Mouse (Mus musculus): ENCODE results near the gene Gsap. TPM values are rescaled to one million over a fixed set of nuclear protein-coding genes. Genes with fewer than 3 reads are reported as not detected.

Gsap gene
- polyA plus RNA-seq, 1 experiment from 2014 or later = 1.7 TPM

GRCm38 (mm10) chr5:21213801-21214200 lies 27.7 kb downstream of the Gsap start:
- Histone ChIP-seq H3K4me1 (ENCODE audit: control insufficient read depth, insufficient read depth, low read length) (no peaks in the 10 kb centered on the region), H3K36me3 (replicated peaks; ENCODE audit: control insufficient read depth, insufficient read depth, low read depth, low read length) (no peaks in the 10 kb centered on the region), H3K4me2 (ENCODE audit: low read depth, low read length) (no peak overlapping the region), H3K27me3 (ENCODE audit: control insufficient read depth, insufficient read depth, low read length) (no peaks in the 10 kb centered on the region), H3K27ac (replicated peaks; ENCODE audit: low read depth, low read length) (no peak overlapping the region), H3K9me3 (replicated peaks; ENCODE audit: control insufficient read depth, low read length) (no peaks in the 10 kb centered on the region), H3K9ac (replicated peaks; ENCODE audit: low read length) (no peak overlapping the region), H3K4me3 (ENCODE audit: low read depth, low read length) (no peak overlapping the region)
- 81% methylated on average over 5 of the region's 5 CpGs for WGBS
- ATAC-seq (replicated peaks; ENCODE audit: insufficient number of reproducible peaks, low FRiP score, low TSS enrichment, low read depth) (no peak), DNase-seq (ENCODE audit: low spot score) (no peak)

- no peak overlapping the region for H3K4me3 ChIP-seq (ENCODE audit: low read depth, low read length)
- no peak overlapping the region for H3K9ac ChIP-seq (replicated peaks; ENCODE audit: low read length)
- H3K4me1 ChIP-seq (ENCODE audit: control insufficient read depth, insufficient read depth, low read length) = no peaks in the 10 kb centered on the region
- H3K27me3 ChIP-seq (ENCODE audit: control insufficient read depth, insufficient read depth, low read length) = no peaks in the 10 kb centered on the region
- no peak overlapping the region for H3K4me2 ChIP-seq (ENCODE audit: low read depth, low read length)
- no peak overlapping the region for H3K27ac ChIP-seq (replicated peaks; ENCODE audit: low read depth, low read length)
- DNase-seq (ENCODE audit: low spot score) = no peak
- H3K36me3 ChIP-seq (replicated peaks; ENCODE audit: control insufficient read depth, insufficient read depth, low read depth, low read length) = no peaks in the 10 kb centered on the region
- 84% methylated on average over 14 of the region's 14 CpGs for WGBS
- no peak for ATAC-seq (replicated peaks; ENCODE audit: insufficient number of reproducible peaks, low FRiP score, low TSS enrichment, low read depth)
- H3K9me3 ChIP-seq (replicated peaks; ENCODE audit: control insufficient read depth, low read length) = no peaks in the 10 kb centered on the region
Measured at GRCm38 (mm10) chr5:21217453-21218294, 31.6 kb downstream of the Gsap start.

DNA sequence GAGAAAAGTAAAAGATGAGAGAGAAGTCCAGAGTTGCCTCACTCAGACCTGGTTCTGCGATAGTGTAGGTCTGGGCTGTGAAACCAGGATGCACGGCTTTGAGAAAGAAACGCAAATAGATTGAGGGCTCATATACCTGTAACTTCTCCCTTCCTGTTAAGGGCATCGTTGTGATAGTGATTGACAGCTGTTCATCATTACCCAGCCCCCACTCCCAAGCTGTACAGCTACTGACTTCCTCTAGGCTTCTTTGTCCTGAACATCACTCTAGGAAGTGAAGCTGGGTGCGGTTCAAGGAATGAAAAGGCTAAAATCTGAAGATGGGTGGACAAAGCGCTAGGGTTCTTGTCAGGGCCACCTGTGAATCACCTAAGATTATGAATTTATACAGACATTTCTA lies 46.8 kb downstream of the Gsap start:
- Histone ChIP-seq H3K36me3 (replicated peaks; ENCODE audit: control insufficient read depth, insufficient read depth, low read depth, low read length) (no peaks in the 10 kb centered on the region), H3K4me2 (ENCODE audit: low read depth, low read length) (no peak overlapping the region), H3K9me3 (replicated peaks; ENCODE audit: control insufficient read depth, low read length) (no peaks in the 10 kb centered on the region), H3K27me3 (ENCODE audit: control insufficient read depth, insufficient read depth, low read length) (no peaks in the 10 kb centered on the region), H3K4me3 (ENCODE audit: low read depth, low read length) (no peak overlapping the region), H3K4me1 (ENCODE audit: control insufficient read depth, insufficient read depth, low read length) (no peaks in the 10 kb centered on the region), H3K27ac (replicated peaks; ENCODE audit: low read depth, low read length) (no peak overlapping the region), H3K9ac (replicated peaks; ENCODE audit: low read length) (no peak overlapping the region)
- WGBS = 89% methylated on average over 6 of the region's 6 CpGs
- DNase-seq (ENCODE audit: low spot score) (no peak), ATAC-seq (replicated peaks; ENCODE audit: insufficient number of reproducible peaks, low FRiP score, low TSS enrichment, low read depth) (no peak)

- no peak for DNase-seq (ENCODE audit: low spot score)
- Histone ChIP-seq H3K4me2 (ENCODE audit: low read depth, low read length) (no peak overlapping the region), H3K4me1 (ENCODE audit: control insufficient read depth, insufficient read depth, low read length) (no peaks in the 10 kb centered on the region), H3K9ac (replicated peaks; ENCODE audit: low read length) (no peak overlapping the region), H3K9me3 (replicated peaks; ENCODE audit: control insufficient read depth, low read length) (no peaks in the 10 kb centered on the region), H3K4me3 (ENCODE audit: low read depth, low read length) (no peak overlapping the region), H3K36me3 (replicated peaks; ENCODE audit: control insufficient read depth, insufficient read depth, low read depth, low read length) (no peaks in the 10 kb centered on the region), H3K27me3 (ENCODE audit: control insufficient read depth, insufficient read depth, low read length) (no peaks in the 10 kb centered on the region), H3K27ac (replicated peaks; ENCODE audit: low read depth, low read length) (no peak overlapping the region)
- no peak for ATAC-seq (replicated peaks; ENCODE audit: insufficient number of reproducible peaks, low FRiP score, low TSS enrichment, low read depth)
- 97% methylated on average over 1 of the region's 1 CpGs for whole genome bisulfite sequencing
Measured at GRCm38 (mm10) chr5:21244575-21244974, 58.5 kb downstream of the Gsap start.

GRCm38 (mm10) chr5:21245241-21245640 lies 59.2 kb downstream of the Gsap start:
- no peaks in the 10 kb centered on the region for H3K36me3 ChIP-seq (replicated peaks; ENCODE audit: control insufficient read depth, insufficient read depth, low read depth, low read length)
- no peak for DNase-seq (ENCODE audit: low spot score)
- H3K4me1 ChIP-seq (ENCODE audit: control insufficient read depth, insufficient read depth, low read length) = no peaks in the 10 kb centered on the region
- H3K27ac ChIP-seq (replicated peaks; ENCODE audit: low read depth, low read length) = no peak overlapping the region
- no peaks in the 10 kb centered on the region for H3K27me3 ChIP-seq (ENCODE audit: control insufficient read depth, insufficient read depth, low read length)
- no peak overlapping the region for H3K4me2 ChIP-seq (ENCODE audit: low read depth, low read length)
- WGBS = 68% methylated on average over 1 of the region's 1 CpGs
- H3K9ac ChIP-seq (replicated peaks; ENCODE audit: low read length) = no peak overlapping the region
- ATAC-seq (replicated peaks; ENCODE audit: insufficient number of reproducible peaks, low FRiP score, low TSS enrichment, low read depth) = no peak
- H3K9me3 ChIP-seq (replicated peaks; ENCODE audit: control insufficient read depth, low read length) = no peaks in the 10 kb centered on the region
- H3K4me3 ChIP-seq (ENCODE audit: low read depth, low read length) = no peak overlapping the region

- Histone ChIP-seq H3K4me1 (ENCODE audit: control insufficient read depth, insufficient read depth, low read length) (no peaks in the 10 kb centered on the region), H3K27me3 (ENCODE audit: control insufficient read depth, insufficient read depth, low read length) (no peaks in the 10 kb centered on the region), H3K27ac (replicated peaks; ENCODE audit: low read depth, low read length) (no peak overlapping the region), H3K9me3 (replicated peaks; ENCODE audit: control insufficient read depth, low read length) (no peaks in the 10 kb centered on the region), H3K4me3 (ENCODE audit: low read depth, low read length) (no peak overlapping the region), H3K4me2 (ENCODE audit: low read depth, low read length) (no peak overlapping the region), H3K36me3 (replicated peaks; ENCODE audit: control insufficient read depth, insufficient read depth, low read depth, low read length) (no peaks in the 10 kb centered on the region), H3K9ac (replicated peaks; ENCODE audit: low read length) (no peak overlapping the region)
- ATAC-seq (replicated peaks; ENCODE audit: insufficient number of reproducible peaks, low FRiP score, low TSS enrichment, low read depth) (no peak), DNase-seq (ENCODE audit: low spot score) (no peak)
- 85% methylated on average over 6 of the region's 6 CpGs for WGBS
Measured at GRCm38 (mm10) chr5:21246794-21247193, 60.7 kb downstream of the Gsap start.

DNA sequence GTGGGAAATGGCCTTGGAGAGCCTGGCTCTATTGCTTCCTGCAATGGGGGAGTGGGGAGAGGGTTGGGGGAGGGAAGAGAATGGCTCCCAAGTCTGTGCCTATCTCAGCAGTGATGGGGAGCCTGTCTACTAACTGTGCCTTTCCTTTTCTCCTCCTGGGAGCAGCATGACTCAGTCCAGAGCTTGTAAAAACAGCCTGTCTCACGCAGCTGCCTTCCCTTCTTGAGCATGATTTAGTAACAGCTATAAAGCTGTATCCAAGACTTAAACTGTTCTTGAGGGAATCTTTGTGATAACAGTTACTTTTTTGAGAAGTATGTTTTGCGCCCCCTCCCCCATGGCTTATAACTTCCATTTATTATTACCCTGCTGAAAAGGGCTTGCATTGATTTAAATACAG lies 61.9 kb downstream of the Gsap start:
- Histone ChIP-seq H3K9ac (replicated peaks; ENCODE audit: low read length) (no peak overlapping the region), H3K4me3 (ENCODE audit: low read depth, low read length) (no peak overlapping the region), H3K4me1 (ENCODE audit: control insufficient read depth, insufficient read depth, low read length) (no peaks in the 10 kb centered on the region), H3K36me3 (replicated peaks; ENCODE audit: control insufficient read depth, insufficient read depth, low read depth, low read length) (no peaks in the 10 kb centered on the region), H3K27ac (replicated peaks; ENCODE audit: low read depth, low read length) (no peak overlapping the region), H3K9me3 (replicated peaks; ENCODE audit: control insufficient read depth, low read length) (no peaks in the 10 kb centered on the region), H3K4me2 (ENCODE audit: low read depth, low read length) (no peak overlapping the region), H3K27me3 (ENCODE audit: control insufficient read depth, insufficient read depth, low read length) (no peaks in the 10 kb centered on the region)
- ATAC-seq (replicated peaks; ENCODE audit: insufficient number of reproducible peaks, low FRiP score, low TSS enrichment, low read depth) (no peak), DNase-seq (ENCODE audit: low spot score) (no peak)
- WGBS = 82% methylated on average over 2 of the region's 2 CpGs

- H3K27ac ChIP-seq (replicated peaks; ENCODE audit: low read depth, low read length) = no peak overlapping the region
- H3K36me3 ChIP-seq (replicated peaks; ENCODE audit: control insufficient read depth, insufficient read depth, low read depth, low read length) = no peaks in the 10 kb centered on the region
- no peaks in the 10 kb centered on the region for H3K27me3 ChIP-seq (ENCODE audit: control insufficient read depth, insufficient read depth, low read length)
- no peak overlapping the region for H3K4me3 ChIP-seq (ENCODE audit: low read depth, low read length)
- no peaks in the 10 kb centered on the region for H3K9me3 ChIP-seq (replicated peaks; ENCODE audit: control insufficient read depth, low read length)
- ATAC-seq (replicated peaks; ENCODE audit: insufficient number of reproducible peaks, low FRiP score, low TSS enrichment, low read depth) (no peak), DNase-seq (ENCODE audit: low spot score) (no peak)
- H3K4me1 ChIP-seq (ENCODE audit: control insufficient read depth, insufficient read depth, low read length) = no peaks in the 10 kb centered on the region
- no peak overlapping the region for H3K9ac ChIP-seq (replicated peaks; ENCODE audit: low read length)
- H3K4me2 ChIP-seq (ENCODE audit: low read depth, low read length) = no peak overlapping the region
- 77% methylated on average over 5 of the region's 5 CpGs for WGBS
Measured at GRCm38 (mm10) chr5:21248834-21249233, 62.8 kb downstream of the Gsap start.
